Mouse (Mus musculus) thymus, postnatal 36 days (tissue): ENCODE measurements around the gene Zfp536.
"Not testable (repeated sequence)": the region's sequence is repeated elsewhere in the genome, so short reads cannot be mapped to it uniquely, and the experiment has no call there.

Experiments used
- DNase-seq, 2 experiments: peaks; one replicate each; pipeline ENCODE4 v3.0.0; 2022; ENCODE audit warnings: mixed read lengths in 2 of 2

Zfp536 gene

DNA sequence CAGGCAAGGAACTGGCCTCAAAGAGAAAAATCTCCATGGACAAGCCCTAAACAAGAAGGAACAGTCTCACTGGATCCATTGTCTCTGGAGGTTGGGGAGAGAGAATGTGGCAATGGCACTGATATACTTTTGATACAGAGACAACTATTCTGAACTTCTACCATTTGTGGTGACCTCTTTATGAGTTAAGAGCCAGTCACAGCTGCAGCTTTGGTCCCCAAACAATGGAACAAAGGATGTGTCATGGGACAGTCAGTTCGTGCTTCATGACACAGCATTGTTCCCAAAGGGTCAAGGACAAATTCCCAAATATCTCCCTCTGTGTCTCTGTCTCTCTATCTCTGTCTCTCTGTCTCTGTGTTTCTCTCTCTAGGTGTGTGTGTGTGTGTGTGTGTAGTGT, 20.4 kb downstream of the Zfp536 start:
- DNase-seq: no peak

DNA sequence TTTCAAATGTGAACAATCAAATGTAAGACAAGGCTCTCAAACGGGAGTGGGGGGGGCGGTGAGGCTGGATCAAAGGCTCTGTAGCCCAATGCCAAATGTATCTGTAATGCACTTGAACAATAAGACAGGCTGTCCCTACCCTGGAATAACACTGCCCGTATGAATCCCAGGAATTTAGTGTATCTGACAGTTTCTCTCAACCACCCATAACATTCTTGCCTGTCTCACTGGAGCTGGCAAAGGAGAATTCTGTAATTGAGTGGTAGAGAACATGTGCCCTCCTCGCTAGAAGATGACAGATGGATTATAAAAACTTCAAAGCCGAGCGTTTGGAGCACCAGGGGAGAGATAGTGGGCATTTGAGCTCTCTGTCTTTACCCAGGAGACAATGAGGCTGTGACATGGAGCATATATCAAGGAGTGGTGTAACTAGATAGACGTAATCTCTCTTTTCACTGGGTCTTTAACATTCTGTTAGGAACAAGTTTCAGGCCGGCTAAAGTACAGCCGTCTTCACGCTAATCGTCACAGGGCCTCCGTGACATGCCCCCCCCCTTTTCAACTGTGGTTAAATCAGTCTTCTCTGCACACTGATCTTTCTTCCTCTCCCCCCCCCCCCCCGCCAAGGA, 27.2 kb downstream of the Zfp536 start:
- no peak for DNase-seq

DNA sequence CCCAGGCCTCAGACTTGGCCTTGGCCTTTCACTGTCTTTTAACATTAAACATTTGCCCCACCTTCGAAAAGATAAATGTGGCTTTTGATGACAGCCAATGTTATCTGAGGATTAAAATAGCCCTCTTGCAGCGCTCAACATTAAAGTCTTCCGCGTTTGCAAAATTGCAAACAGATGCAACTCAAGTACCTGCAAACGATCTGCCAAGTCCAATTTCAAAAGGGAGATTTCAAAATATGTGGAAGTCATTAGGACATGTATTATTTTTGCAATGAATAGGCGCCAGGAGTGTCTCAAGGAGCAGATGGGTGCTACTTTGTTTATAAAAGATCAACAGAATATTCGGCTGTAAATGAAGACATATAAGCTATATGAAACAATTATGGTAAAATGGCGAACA, 30.1 kb downstream of the Zfp536 start:
- DNase-seq: no peak

DNA sequence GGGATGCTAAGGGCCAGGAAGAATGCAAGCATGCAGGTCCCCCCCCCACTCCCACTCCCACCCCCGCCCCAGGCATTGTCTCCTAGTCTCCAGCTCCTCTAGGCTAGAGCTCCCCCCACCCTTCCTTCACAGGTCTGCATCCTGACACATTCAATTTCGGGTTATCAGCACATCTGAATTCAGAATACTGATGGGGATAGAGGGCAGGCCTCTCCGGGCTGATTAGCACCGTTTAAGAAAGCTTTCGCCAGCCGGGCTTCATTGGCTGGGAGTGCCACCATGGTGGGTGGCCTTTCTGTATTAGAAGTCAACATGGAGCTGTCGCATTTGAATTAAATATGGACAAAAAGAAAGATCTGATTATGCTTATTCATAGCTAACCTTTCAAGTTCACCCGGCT, 36.2 kb downstream of the Zfp536 start:
- DNase-seq: no peak

- no peak for DNase-seq
Observed at GRCm38 (mm10) chr7:37736413-37736720, 37.1 kb downstream of the Zfp536 start.

- no peak for DNase-seq
Observed at GRCm38 (mm10) chr7:37735707-37736412, 37.6 kb downstream of the Zfp536 start.

- no peak for DNase-seq
Observed at GRCm38 (mm10) chr7:37735101-37735500, 38.3 kb downstream of the Zfp536 start.

DNA sequence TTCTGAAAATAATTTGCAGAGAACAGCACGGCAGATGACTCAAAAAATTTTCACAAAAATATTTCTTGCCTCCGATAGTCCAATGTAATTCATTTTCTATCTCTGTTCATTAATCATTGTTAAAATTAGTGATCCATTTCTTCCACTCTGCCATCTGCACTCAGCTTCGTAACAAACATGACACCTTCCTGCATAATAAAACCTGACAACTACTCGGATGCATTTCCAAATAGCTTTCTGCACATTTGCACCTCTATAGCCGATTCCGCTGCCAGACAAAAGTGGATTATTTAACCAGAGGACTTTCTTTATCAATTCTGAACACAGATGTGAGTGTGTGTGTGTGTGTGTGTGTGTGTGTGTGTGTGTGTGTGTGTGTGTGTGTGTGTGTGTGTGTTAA, 38.9 kb downstream of the Zfp536 start:
- DNase-seq: no peak

DNA sequence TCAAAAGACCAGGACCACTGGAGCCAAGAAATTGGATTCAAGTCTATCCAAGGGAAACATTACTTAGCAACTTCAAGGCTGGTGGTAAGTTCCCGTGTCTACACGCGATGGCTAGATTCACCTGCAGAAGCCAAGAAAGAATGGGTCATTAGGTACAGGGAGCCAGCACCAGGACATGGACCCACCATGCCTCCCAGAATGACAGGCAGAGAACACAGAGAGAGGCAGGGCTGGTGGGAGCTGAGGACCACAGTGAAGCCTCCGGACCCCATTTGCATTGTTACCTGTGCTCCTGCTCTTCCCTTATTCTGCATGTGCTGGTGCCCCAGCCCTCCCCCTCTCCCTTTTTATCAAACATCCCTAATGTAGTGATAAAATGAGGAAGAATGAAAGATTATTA, 39.4 kb downstream of the Zfp536 start:
- DNase-seq: no peak

GRCm38 (mm10) chr7:37732741-37733140, 40.7 kb downstream of the Zfp536 start:
- no peak for DNase-seq

DNA sequence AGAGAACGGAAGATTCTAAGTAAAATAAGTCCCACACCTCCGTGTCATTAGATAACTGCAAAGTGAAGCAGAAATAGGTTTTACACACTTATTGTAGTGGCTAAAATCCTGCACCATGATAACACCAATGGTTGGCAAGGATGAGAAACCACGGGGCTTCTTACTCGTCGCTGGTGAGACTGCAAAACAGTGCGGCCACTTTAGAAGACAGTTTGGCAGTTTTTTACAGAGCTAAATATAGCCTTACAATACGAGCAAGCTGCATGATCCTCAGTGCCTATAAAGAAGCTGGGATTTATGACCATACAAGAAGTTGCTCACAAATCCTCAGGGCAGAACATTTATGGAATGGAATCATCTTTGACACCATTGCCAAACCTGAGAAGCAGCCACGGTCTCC, 45.7 kb downstream of the Zfp536 start:
- no peak for DNase-seq

DNA sequence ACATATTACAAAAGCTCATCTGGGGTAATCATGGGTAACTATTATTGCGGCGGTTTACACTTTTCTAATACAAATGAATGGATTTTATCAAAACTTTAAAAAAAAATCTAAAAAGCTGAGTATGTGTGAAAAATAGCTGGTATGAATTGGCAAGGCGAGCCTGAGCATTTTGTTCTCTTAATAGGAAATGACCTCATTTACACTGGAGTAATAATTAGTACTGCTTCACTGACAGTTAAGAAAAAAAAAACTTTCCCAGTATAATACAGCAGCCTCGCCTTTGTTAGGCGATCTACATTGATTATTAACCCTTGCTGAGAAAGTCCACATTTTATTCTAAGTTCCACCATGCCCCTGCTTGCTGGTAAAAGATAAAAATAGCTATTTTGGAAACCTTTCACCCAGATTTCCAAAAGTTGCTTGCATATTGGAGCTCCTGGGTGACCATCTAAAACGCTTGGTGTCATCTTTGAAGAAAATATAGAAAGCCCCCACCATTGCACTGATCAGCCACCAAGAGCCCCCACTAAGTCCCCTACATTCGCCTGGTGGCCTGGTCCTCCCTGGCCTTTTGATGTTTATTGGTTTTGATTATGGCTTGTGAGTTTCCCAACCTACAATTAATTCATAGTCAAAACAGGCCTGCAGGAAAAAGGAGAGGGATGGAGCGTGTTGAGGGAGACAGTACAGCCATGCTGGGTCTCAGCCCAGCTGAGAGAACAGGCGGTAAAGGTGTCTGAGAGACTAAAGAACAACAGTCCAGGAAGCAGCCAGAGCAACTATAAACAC, 49.2 kb downstream of the Zfp536 start:
- no peak for DNase-seq

DNA sequence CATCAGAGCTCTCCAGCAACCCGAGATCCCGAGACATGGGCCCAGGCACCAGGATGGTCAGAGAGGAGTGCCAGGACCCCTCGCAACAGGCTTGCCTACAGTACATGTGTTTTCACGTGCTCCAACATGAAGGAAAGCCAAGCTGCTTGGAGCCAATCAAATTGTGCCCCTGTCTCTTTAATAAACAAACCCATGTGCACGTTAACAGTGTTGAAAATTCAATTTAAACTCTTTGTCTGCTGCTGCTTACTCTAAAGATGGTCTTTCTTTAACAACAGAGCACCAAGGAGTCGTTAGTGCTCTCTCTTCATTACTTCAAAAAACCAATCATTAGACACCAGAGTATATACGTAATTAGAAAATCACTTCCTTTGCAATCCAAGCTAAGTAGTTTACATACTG, 50.2 kb downstream of the Zfp536 start:
- DNase-seq: no peak

- no peak for DNase-seq
Observed at GRCm38 (mm10) chr7:37721676-37722075, 51.8 kb downstream of the Zfp536 start.

DNA sequence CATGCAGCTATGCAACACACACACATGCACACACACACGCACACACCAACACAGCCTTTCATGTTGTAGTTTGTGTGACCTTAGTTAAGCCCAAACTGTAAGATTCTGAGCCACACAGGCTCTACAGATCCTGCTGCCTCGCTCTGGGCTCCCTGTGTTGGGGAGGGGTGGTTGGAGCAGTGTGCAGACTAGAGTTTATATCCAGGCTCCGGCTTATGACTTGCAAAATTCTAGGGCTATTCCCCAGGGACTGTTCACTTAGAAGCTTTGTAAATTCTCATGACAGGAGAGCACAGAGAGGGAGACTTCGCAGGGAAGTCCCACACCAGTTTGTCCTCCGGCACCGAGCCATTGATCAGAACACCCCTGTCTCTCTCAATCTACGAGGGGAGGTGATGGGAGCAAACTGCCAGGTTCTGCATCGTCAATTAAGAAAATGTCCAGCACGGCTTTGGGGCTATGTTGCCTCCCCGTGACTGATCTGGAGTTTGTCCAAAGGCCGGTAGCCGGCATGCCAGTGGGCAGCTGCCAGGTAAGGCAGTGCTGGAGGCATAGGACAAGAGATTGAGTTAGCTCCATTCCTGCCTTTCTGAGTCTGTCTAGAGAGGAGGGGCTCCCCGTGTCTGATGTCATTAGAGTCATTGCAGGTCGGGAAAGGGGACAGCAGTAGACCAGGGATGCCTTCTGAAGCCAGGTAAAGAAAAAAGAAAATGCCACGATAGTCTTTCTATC, 54.6 kb downstream of the Zfp536 start:
- no peak for DNase-seq

GRCm38 (mm10) chr7:37717071-37717470, 56.4 kb downstream of the Zfp536 start:
- DNase-seq: no peak

- no peak for DNase-seq
Observed at GRCm38 (mm10) chr7:37716626-37717025, 56.8 kb downstream of the Zfp536 start.

DNA sequence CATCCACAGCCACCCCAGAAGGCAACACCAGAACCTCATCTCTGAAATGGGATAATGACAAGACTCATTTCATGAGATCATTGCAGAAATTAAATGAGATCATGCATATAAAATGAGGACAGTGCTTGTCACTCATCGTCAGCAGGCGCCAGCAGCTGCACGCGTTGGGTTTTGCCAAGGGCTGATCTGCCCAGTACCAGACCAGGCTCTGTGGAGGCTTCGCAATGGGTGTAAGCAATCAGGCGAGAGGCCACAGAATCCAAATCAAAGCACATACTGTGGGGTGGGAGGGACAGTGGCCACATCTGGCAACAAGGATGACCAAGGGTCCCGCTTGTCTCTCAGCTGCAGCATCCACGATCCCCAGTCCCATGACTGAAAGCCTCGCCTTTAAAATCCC, 69.0 kb downstream of the Zfp536 start:
- DNase-seq: no peak

DNA sequence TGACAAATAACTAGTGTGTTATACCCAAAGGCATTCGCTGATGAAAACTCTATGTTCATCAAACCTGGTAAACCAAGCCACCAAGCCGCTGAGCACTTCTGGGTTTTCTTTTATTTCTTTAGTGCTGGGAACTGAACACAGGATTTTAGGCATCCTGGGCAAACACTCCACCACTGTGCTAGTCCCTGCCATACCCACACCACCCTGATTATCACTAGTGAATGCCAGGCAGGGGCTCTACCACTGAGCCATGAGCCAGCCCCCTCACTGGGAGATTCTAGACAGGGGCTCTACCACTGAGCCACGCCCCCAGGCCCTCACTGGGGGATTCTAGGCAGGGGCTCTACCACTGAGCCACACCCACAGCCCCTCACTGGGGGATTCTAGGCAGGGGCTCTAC, 76.1 kb downstream of the Zfp536 start:
- not testable (repeated sequence) for DNase-seq

GRCm38 (mm10) chr7:37695066-37695465, 78.4 kb downstream of the Zfp536 start:
- no peak for DNase-seq

DNA sequence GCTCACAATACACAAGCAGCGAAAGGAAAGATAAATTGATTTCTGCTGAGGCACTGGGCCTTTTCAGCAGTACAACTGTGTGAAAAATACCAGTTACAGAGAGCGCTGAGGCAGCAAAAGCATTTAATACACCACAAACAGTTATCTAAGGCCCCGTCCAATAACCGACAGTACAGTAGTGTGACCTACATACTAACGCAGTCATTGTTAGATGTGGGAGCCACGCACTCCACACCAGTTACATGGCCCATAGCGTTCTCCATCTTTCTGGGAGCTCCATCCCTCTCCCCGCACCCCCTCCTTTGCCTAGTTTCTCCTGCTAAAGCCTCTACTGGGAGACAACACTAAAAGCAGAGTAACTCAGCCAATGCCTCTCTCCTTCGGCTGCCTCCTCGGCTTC, 82.8 kb downstream of the Zfp536 start:
- DNase-seq: no peak

DNA sequence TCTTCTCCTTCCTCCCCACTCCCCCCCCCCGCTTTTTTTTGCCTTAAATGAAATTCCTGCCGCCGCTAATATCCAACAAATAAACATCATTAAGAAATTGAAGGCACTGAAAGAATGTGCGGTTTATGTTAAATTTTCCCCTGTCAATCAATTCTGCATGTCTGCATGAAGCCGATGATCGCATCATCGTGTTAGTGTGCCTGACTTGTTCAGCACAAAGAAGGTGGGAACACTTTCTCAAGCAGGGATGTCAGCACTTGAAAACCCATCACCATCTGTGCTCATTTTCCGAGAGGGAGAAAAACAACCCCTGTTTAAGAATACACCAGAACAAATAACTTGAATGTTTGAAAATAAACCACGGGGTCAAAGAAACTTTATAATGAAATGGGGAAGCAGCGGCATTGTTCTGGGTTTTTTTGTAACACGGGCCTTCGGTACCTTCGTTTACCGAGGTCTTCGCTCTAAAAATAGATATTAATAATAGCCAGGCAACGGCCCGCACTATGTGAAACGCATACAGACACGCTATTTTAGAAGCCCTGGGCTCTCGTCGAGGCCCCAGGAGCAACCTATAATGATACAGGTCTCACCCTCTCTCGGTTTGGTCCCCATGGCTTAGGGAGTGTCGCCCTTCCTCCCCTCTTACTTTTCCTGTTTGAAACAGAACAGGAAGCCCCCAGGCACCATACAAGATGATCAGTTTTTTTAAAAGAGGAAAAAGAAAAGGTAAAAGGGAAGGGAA, 83.7 kb downstream of the Zfp536 start:
- DNase-seq: no peak

GRCm38 (mm10) chr7:37689107-37689511, 84.3 kb downstream of the Zfp536 start:
- no peak for DNase-seq
